Mouse (Mus musculus) lung, postnatal 0 days (tissue): Measurements from ENCODE around the gene Olfml3. TPM values are rescaled to one million over a fixed set of nuclear protein-coding genes. Genes with fewer than 3 reads are reported as not detected.

Experiments used
- ATAC-seq: fragments of 200-750 bp; cut with Nextera tagmentation; 2 replicates; pipeline ENCODE4 v1.8.0; 2017; ENCODE audit warnings: moderate library complexity
- DNase-seq: peaks from one replicate; pipeline ENCODE4 v3.0.0-alpha.2; 2016; ENCODE audit warnings: low spot score
- H3K27ac ChIP-seq: fragments of 300-500 bp; sonication (generic); 2 replicates; pipeline ENCODE4 v1.5.1; 2014; ENCODE audit warnings: antibody characterized with exemption, mild to moderate bottlenecking, low read length, mixed read lengths
- H3K27me3 ChIP-seq: fragments of 300-500 bp; sonication (generic); replicated peaks from 2 replicates; pipeline ENCODE4 v1.6.1; 2014; ENCODE audit warnings: low read length, mixed read lengths; ENCODE audit not compliant: insufficient read depth
- H3K36me3 ChIP-seq: fragments of 300-500 bp; sonication (generic); 2 replicates; pipeline ENCODE4 v1.6.1; 2014; ENCODE audit warnings: low read length, mixed read lengths; ENCODE audit not compliant: insufficient read depth
- H3K4me1 ChIP-seq: fragments of 300-500 bp; sonication (generic); 2 replicates; pipeline ENCODE4 v1.6.1; 2014; ENCODE audit warnings: antibody characterized with exemption, low read depth, low read length, mixed read lengths; ENCODE audit not compliant: insufficient read depth
- H3K4me2 ChIP-seq: fragments of 300-500 bp; sonication (generic); replicated peaks from 2 replicates; pipeline ENCODE4 v1.6.1; 2014; ENCODE audit warnings: low read depth, mild to moderate bottlenecking, low read length, moderate library complexity, mixed read lengths
- H3K4me3 ChIP-seq: fragments of 300-500 bp; sonication (generic); 2 replicates; pipeline ENCODE4 v1.5.1; 2014; ENCODE audit warnings: low read depth, low read length
- H3K9ac ChIP-seq: fragments of 300-500 bp; sonication (generic); replicated peaks from 2 replicates; pipeline ENCODE4 v1.6.1; 2014; ENCODE audit warnings: low read depth, mild to moderate bottlenecking
- H3K9me3 ChIP-seq: fragments of 300-500 bp; sonication (generic); 2 replicates; pipeline ENCODE4 v1.6.1; 2016; ENCODE audit warnings: low read length, mixed read lengths
- CTCF ChIP-seq: IDR thresholded peaks from 2 replicates; pipeline ENCODE4 v1.5.1; 2016; ENCODE audit warnings: antibody characterized with exemption, mild to moderate bottlenecking
- EP300 ChIP-seq: IDR thresholded peaks from 2 replicates; pipeline ENCODE4 v1.6.1; 2016; ENCODE audit warnings: antibody characterized with exemption, mild to moderate bottlenecking, control low read depth
- WGBS: fragments of 180-500 bp; shearing (Covaris S2); extraction: QIAGEN DNeasy Blood & Tissue Kit; methylation state at CpG from one replicate; pipeline ENCODE4 v1.1.7; 2014; 5-methylcytosine and 5-hydroxymethylcytosine counted together
- polyA plus RNA-seq: library from polyadenylated mRNA; unstranded; fragments of >200 nt; fragmentation: Nextera tagmentation; extraction: Ambion mirVana; gene quantifications from 2 replicates; pipeline ENCODE4 v1.2.1, GENCODE M21; 2015

Olfml3 gene
- polyA plus RNA-seq, 1 experiment from 2014 or later: 98.3 TPM

GRCm38 (mm10) chr3:103683234-103683965 is 54.4 kb downstream of the Olfml3 start:
- no peak for TF ChIP-seq EP300
- TF ChIP-seq CTCF: no peak
- Histone ChIP-seq H3K4me2 (no peak overlapping the region), H3K4me3 (no peak overlapping the region), H3K36me3 (no peaks in the 10 kb centered on the region), H3K9me3 (no peaks in the 10 kb centered on the region), H3K4me1 (no peaks in the 10 kb centered on the region), H3K27ac (no peak overlapping the region), H3K9ac (no peak overlapping the region), H3K27me3 (no peaks in the 10 kb centered on the region)
- DNase-seq (no peak), ATAC-seq (no peak)
- WGBS: 11% methylated on average over 21 of the region's 21 CpGs

DNA sequence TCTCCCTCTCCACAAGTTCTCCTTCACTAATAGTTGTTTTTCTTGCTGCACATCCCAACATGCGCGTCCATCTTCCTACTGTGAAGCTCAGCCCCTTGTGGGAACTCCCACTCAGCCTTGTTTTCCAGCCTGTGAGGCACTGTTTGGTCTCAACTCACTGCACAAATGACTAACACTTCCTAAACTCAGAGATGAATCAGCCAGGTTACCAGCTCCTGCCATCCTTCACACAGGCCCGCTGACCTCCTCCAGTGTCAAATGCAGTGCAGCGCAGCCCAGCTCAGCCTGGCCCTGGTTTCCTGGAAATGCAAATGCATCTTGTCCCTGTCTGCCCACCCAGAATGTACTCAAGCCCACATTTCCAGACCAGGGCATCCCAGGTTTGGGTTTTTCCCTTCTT is 55.3 kb downstream of the Olfml3 start:
- ATAC-seq: no peak
- Histone ChIP-seq H3K36me3 (no peaks in the 10 kb centered on the region), H3K4me1 (no peaks in the 10 kb centered on the region), H3K27me3 (no peaks in the 10 kb centered on the region), H3K9me3 (no peaks in the 10 kb centered on the region), H3K4me2 (no peak overlapping the region), H3K9ac (no peak overlapping the region), H3K27ac (no peak overlapping the region), H3K4me3 (no peak overlapping the region)
- WGBS: 58% methylated on average over 4 of the region's 4 CpGs
- DNase-seq: no peak
- no peak for TF ChIP-seq EP300
- TF ChIP-seq CTCF: no peak

GRCm38 (mm10) chr3:103678811-103679210 is 59.0 kb downstream of the Olfml3 start:
- Histone ChIP-seq H3K4me1 (no peaks in the 10 kb centered on the region), H3K36me3 (no peaks in the 10 kb centered on the region), H3K4me3 (no peak overlapping the region), H3K9me3 (no peaks in the 10 kb centered on the region), H3K27ac (no peak overlapping the region), H3K9ac (no peak overlapping the region), H3K27me3 (no peaks in the 10 kb centered on the region), H3K4me2 (no peak overlapping the region)
- TF ChIP-seq CTCF (no peak), EP300 (no peak)
- WGBS: 47% methylated on average over 6 of the region's 6 CpGs
- DNase-seq (no peak), ATAC-seq (no peak)

- Histone ChIP-seq H3K27ac (no peak overlapping the region), H3K4me1 (no peaks in the 10 kb centered on the region), H3K4me2 (no peak overlapping the region), H3K9me3 (no peaks in the 10 kb centered on the region), H3K4me3 (no peak overlapping the region), H3K27me3 (no peaks in the 10 kb centered on the region), H3K9ac (no peak overlapping the region), H3K36me3 (no peaks in the 10 kb centered on the region)
- 18% methylated on average over 7 of the region's 7 CpGs for WGBS
- ATAC-seq (no peak), DNase-seq (no peak)
- no peak for TF ChIP-seq EP300
- no peak for TF ChIP-seq CTCF
Measured at GRCm38 (mm10) chr3:103672716-103673115, 65.1 kb downstream of the Olfml3 start.

Other genes with a start within 250 kb of the Olfml3 start
- 2.3 and 2.9 TPM in 2 replicates for gene Syt6, start 162.8 kb downstream of the Olfml3 start, polyA plus RNA-seq
- 0.15 and 0.35 TPM in 2 replicates for gene Atg4a-ps, start 91.9 kb downstream of the Olfml3 start, polyA plus RNA-seq
- gene Gm10964, start 1.4 kb upstream of the Olfml3 start, polyA plus RNA-seq: not detected in 2 replicates
- 13.8 and 14.1 TPM in 2 replicates for gene Hipk1, start 53.6 kb upstream of the Olfml3 start, polyA plus RNA-seq
- 15.6 and 18.0 TPM in 2 replicates for gene Dclre1b, start 71.4 kb upstream of the Olfml3 start, polyA plus RNA-seq
- gene Ap4b1, start 71.5 kb upstream of the Olfml3 start, polyA plus RNA-seq: 15.1 and 16.3 TPM in 2 replicates
- gene Gm43064, start 71.6 kb upstream of the Olfml3 start, polyA plus RNA-seq: 0.31 TPM in 1 of 2 replicates, not detected in the other
- 0.31 and 0.88 TPM in 2 replicates for gene Bcl2l15, start 94.6 kb upstream of the Olfml3 start, polyA plus RNA-seq
- gene Ptpn22, start 121.8 kb upstream of the Olfml3 start, polyA plus RNA-seq: 1.5 and 2.4 TPM in 2 replicates
- gene Rsbn1, start 176.1 kb upstream of the Olfml3 start, polyA plus RNA-seq: 10.4 and 10.9 TPM in 2 replicates
- gene Phtf1, start 230.1 kb upstream of the Olfml3 start, polyA plus RNA-seq: 14.5 and 18.2 TPM in 2 replicates